Mouse (Mus musculus) heart, adult 9 months (tissue): Measurements from ENCODE around the gene Ankrd35.
"Not testable (repeated sequence)": the region's sequence is repeated elsewhere in the genome, so short reads cannot be mapped to it uniquely, and the experiment has no call there.

ENCODE experiments used
- DNase-seq, 2 experiments: peaks; one replicate each; pipeline ENCODE4 v3.0.0; 2022; ENCODE audit warnings: low spot score in 2 of 2

Ankrd35 gene

GRCm38 (mm10) chr3:96669727-96670468 lies at the start of gene Ankrd35:
Ankrd35 (plus strand) TSS chr3:96670131.
- peak; percentile 80 for DNase-seq

GRCm38 (mm10) chr3:96623201-96623600 lies 46.7 kb upstream of the Ankrd35 start:
- DNase-seq, result no peak

- DNase-seq, result peak; percentile 96 to 97
These were observed 40.0 kb upstream of the Ankrd35 start, which contains the start of gene Rbm8a for GRCm38 (mm10) chr3:96629729-96630600. Rbm8a (plus strand) TSS chr3:96629933.

GRCm38 (mm10) chr3:96632058-96632457 lies 37.9 kb upstream of the Ankrd35 start:
- no peak for DNase-seq

- DNase-seq, result no peak
These were observed 35.9 kb upstream of the Ankrd35 start for GRCm38 (mm10) chr3:96634015-96634414.

GRCm38 (mm10) chr3:96634928-96635879 lies 34.7 kb upstream of the Ankrd35 start, which contains the start of the genes Pex11b and Gm42957:
Pex11b (plus strand) TSS chr3:96635376.
Gm42957 (plus strand) TSS chr3:96635474.
- peak; percentile 89 to 92 for DNase-seq

GRCm38 (mm10) chr3:96635906-96636305 lies 34.0 kb upstream of the Ankrd35 start:
- DNase-seq, result no peak

GRCm38 (mm10) chr3:96636448-96636847 lies 33.5 kb upstream of the Ankrd35 start:
- no peak for DNase-seq

GRCm38 (mm10) chr3:96639219-96639618 lies 30.7 kb upstream of the Ankrd35 start:
- DNase-seq, result peak in 1 of 2 experiments; percentile 66

- DNase-seq, result peak in 1 of 2 experiments; percentile 35
These were observed 24.8 kb upstream of the Ankrd35 start, which contains the start of gene Itga10 for GRCm38 (mm10) chr3:96645018-96645649. Itga10 (plus strand) TSS chr3:96645584.

- no peak for DNase-seq
These were observed 22.6 kb upstream of the Ankrd35 start for GRCm38 (mm10) chr3:96647365-96647764.

- DNase-seq, result no peak
These were observed 9.0 kb upstream of the Ankrd35 start for GRCm38 (mm10) chr3:96660901-96661300.

- DNase-seq, result no peak
These were observed 7.1 kb upstream of the Ankrd35 start for GRCm38 (mm10) chr3:96662731-96663316.

- peak; percentile 49 to 81 for DNase-seq
These were observed 6.3 kb upstream of the Ankrd35 start for GRCm38 (mm10) chr3:96663432-96664239.

- DNase-seq, result not testable (repeated sequence)
These were observed 4.1 kb upstream of the Ankrd35 start for GRCm38 (mm10) chr3:96665732-96666363.

- DNase-seq, result no peak
These were observed 3.0 kb upstream of the Ankrd35 start for GRCm38 (mm10) chr3:96666916-96667315.

- DNase-seq, result no peak
These were observed 2.6 kb upstream of the Ankrd35 start for GRCm38 (mm10) chr3:96667316-96667715.

GRCm38 (mm10) chr3:96668424-96669067 lies 1.4 kb upstream of the Ankrd35 start:
- no peak for DNase-seq
